Mouse (Mus musculus): ENCODE results near the gene Zfp638. TPM values are rescaled to one million over a fixed set of nuclear protein-coding genes. Genes with fewer than 3 reads are reported as not detected.
"Not testable (repeated sequence)": the region's sequence is repeated elsewhere in the genome, so short reads cannot be mapped to it uniquely, and the experiment has no call there.

Zfp638 gene
- 65.0 and 66.8 TPM in 2 replicates for polyA plus RNA-seq (2014; fragmentation: Nextera tagmentation; extraction: Ambion mirVana)

- peak within 1 kb of the TSS; percentile 99 for H3K4me2 ChIP-seq (ENCODE audit: low read length)
- no peak within 1 kb of the TSS for H3K27ac ChIP-seq (ENCODE audit: low read depth)
- 0 out of 2 replicates have a peak, but pooled peaks cover 5% of the 10 kb centered on the region for H3K4me1 ChIP-seq (replicated peaks; ENCODE audit: control insufficient read depth, insufficient read depth, low read length)
- peak within 1 kb of the TSS; percentile 41 for H3K9ac ChIP-seq (ENCODE audit: low read length)
- no peaks in the 10 kb centered on the region for H3K9me3 ChIP-seq (ENCODE audit: control insufficient read depth, low read length)
- peak within 1 kb of the TSS; percentile 57 for H3K4me3 ChIP-seq (ENCODE audit: low read depth, low read length)
- DNase-seq (ENCODE audit: low spot score) (peak; percentile 99), ATAC-seq (replicated peaks; ENCODE audit: low FRiP score, low TSS enrichment, low read depth) (peak; percentile 96)
- no peaks in the 10 kb centered on the region for H3K27me3 ChIP-seq (replicated peaks; ENCODE audit: control insufficient read depth, insufficient read depth, low read length)
- H3K36me3 ChIP-seq (ENCODE audit: control insufficient read depth, insufficient read depth, low read length): no peaks in the 10 kb centered on the region
- WGBS: under 1% methylated on average over 50 of the region's 50 CpGs
Observed at GRCm38 (mm10) chr6:83866954-83867597, at the start of gene Zfp638. Zfp638 (plus strand) TSS chr6:83867109.

GRCm38 (mm10) chr6:83818996-83819395 lies 47.9 kb upstream of the Zfp638 start:
- 0 out of 2 replicates have a peak, but pooled peaks have one; percentile 58 for ATAC-seq (replicated peaks; ENCODE audit: low FRiP score, low TSS enrichment, low read depth)
- no peak for DNase-seq (ENCODE audit: low spot score)

DNA sequence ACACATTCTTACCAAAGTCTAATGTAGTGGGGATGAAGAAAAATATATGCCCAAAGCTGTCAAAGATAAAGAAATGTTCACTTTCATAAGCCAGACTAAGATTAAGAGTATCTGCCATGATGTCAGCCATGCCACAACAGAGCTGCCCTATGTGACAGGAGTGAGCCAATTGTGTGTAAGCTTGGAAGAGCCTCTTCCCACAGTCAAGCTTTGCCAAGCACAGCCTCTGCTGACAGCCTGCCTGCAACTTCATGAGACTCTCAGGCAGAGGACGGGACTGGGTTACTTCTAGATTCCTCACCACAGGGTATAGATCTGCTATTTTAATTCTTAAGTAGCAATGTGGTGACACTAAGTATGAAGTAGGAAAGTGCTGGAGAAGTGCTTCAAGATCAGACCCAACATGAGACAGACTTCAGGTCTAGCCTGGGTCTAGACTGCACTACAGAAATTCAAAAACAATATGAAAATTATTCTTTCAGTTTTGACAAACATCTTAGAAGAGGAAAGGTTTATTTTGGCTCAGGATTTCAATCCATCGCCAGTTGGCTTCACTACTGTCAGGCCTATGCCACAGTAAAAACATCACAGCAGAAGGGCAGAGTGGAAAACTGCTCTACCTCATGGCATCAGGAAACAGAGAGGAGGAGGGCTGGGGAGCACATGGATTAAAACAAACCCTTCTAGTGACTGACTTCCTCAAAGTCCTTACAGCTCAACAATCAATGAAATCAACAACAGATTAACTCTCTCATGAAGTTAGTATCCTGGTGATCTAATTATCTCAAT lies 46.0 kb upstream of the Zfp638 start:
- ATAC-seq (replicated peaks; ENCODE audit: low FRiP score, low TSS enrichment, low read depth): no peak
- H3K9ac ChIP-seq (ENCODE audit: low read length): no peak overlapping the region
- H3K4me1 ChIP-seq (replicated peaks; ENCODE audit: control insufficient read depth, insufficient read depth, low read length): peaks cover 13% of the 10 kb centered on the region
- no peak for DNase-seq (ENCODE audit: low spot score)
- no peak overlapping the region for H3K4me2 ChIP-seq (ENCODE audit: low read length)
- no peaks in the 10 kb centered on the region for H3K9me3 ChIP-seq (ENCODE audit: control insufficient read depth, low read length)
- H3K27me3 ChIP-seq (replicated peaks; ENCODE audit: control insufficient read depth, insufficient read depth, low read length): no peaks in the 10 kb centered on the region
- no peak overlapping the region for H3K4me3 ChIP-seq (ENCODE audit: low read depth, low read length)
- H3K36me3 ChIP-seq (ENCODE audit: control insufficient read depth, insufficient read depth, low read length): 0 out of 2 replicates have a peak, but pooled peaks cover 5% of the 10 kb centered on the region
- 88% methylated on average over 2 of the region's 2 CpGs for WGBS
- H3K27ac ChIP-seq (ENCODE audit: low read depth): no peak overlapping the region

More at GRCm38 (mm10) chr6:83818996-83819395, 47.9 kb upstream of the Zfp638 start:
- Histone ChIP-seq H3K36me3 (ENCODE audit: control insufficient read depth, insufficient read depth, low read length) (peaks cover 9% of the 10 kb centered on the region), H3K4me3 (ENCODE audit: low read depth, low read length) (no peak overlapping the region), H3K27ac (ENCODE audit: low read depth) (0 out of 2 replicates have a peak overlapping the region, but pooled peaks have one; percentile 10), H3K27me3 (replicated peaks; ENCODE audit: control insufficient read depth, insufficient read depth, low read length) (no peaks in the 10 kb centered on the region), H3K4me2 (ENCODE audit: low read length) (no peak overlapping the region), H3K4me1 (replicated peaks; ENCODE audit: control insufficient read depth, insufficient read depth, low read length) (peaks cover 13% of the 10 kb centered on the region), H3K9me3 (ENCODE audit: control insufficient read depth, low read length) (no peaks in the 10 kb centered on the region), H3K9ac (ENCODE audit: low read length) (no peak overlapping the region)
- 60% methylated on average over 1 of the region's 1 CpGs for WGBS

GRCm38 (mm10) chr6:83821856-83822255 lies 45.1 kb upstream of the Zfp638 start:
- H3K4me3 ChIP-seq (ENCODE audit: low read depth, low read length): no peak overlapping the region
- DNase-seq (ENCODE audit: low spot score) (no peak), ATAC-seq (replicated peaks; ENCODE audit: low FRiP score, low TSS enrichment, low read depth) (no peak)
- WGBS: 34% methylated on average over 2 of the region's 2 CpGs
- H3K27me3 ChIP-seq (replicated peaks; ENCODE audit: control insufficient read depth, insufficient read depth, low read length): no peaks in the 10 kb centered on the region
- no peaks in the 10 kb centered on the region for H3K9me3 ChIP-seq (ENCODE audit: control insufficient read depth, low read length)
- peaks cover 13% of the 10 kb centered on the region for H3K4me1 ChIP-seq (replicated peaks; ENCODE audit: control insufficient read depth, insufficient read depth, low read length)
- no peak overlapping the region for H3K27ac ChIP-seq (ENCODE audit: low read depth)
- H3K4me2 ChIP-seq (ENCODE audit: low read length): no peak overlapping the region
- peaks cover 9% of the 10 kb centered on the region; the same call in 1 of the 2 replicates for H3K36me3 ChIP-seq (ENCODE audit: control insufficient read depth, insufficient read depth, low read length)
- no peak overlapping the region for H3K9ac ChIP-seq (ENCODE audit: low read length)

DNA sequence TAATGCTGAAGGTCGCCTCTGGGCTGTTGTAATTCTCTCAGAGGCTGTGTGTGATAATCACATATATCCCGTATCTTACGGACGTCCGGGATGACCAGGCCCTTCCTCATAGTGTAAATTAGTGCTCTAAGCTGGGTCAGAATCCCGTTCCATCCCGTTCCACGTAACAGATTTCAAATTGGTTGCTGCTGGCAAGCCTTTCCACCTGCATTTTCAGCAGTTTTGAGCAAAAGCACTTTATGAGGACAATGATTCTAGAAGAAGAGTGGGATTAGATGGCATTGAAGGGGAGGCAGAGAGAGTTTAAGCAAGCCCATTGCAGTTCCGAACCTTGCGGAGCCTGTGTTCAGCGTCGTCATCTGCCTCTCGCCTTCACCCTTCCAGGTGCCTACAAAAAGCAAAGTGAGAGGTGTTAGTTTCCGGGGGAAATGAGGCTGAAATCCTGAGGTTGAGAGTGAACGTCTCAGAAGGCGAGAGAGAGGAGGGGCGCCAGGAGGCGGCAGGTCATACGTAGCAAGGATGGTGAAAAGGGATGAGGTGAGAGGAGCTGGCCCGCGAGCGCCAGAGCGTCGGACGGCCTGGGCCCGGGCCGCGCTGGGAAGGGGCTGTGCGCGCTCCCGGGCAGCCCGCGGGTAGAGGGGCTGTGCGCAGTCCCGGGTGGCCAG lies 35.8 kb upstream of the Zfp638 start:
- Histone ChIP-seq H3K9ac (ENCODE audit: low read length) (peak overlapping the region; percentile 83), H3K27ac (ENCODE audit: low read depth) (peak overlapping the region; percentile 81), H3K4me2 (ENCODE audit: low read length) (peak overlapping the region; percentile 84), H3K9me3 (ENCODE audit: control insufficient read depth, low read length) (no peaks in the 10 kb centered on the region), H3K27me3 (replicated peaks; ENCODE audit: control insufficient read depth, insufficient read depth, low read length) (no peaks in the 10 kb centered on the region), H3K4me3 (ENCODE audit: low read depth, low read length) (peak overlapping the region; percentile 70), H3K36me3 (ENCODE audit: control insufficient read depth, insufficient read depth, low read length) (peaks cover 10% of the 10 kb centered on the region; the same call in 1 of the 2 replicates), H3K4me1 (replicated peaks; ENCODE audit: control insufficient read depth, insufficient read depth, low read length) (peaks cover 5% of the 10 kb centered on the region; the same call in 1 of the 2 replicates)
- 1% methylated on average over 35 of the region's 35 CpGs for WGBS
- ATAC-seq (replicated peaks; ENCODE audit: low FRiP score, low TSS enrichment, low read depth) (peak; percentile 83; the same call in 1 of the 2 replicates), DNase-seq (ENCODE audit: low spot score) (no peak)

DNA sequence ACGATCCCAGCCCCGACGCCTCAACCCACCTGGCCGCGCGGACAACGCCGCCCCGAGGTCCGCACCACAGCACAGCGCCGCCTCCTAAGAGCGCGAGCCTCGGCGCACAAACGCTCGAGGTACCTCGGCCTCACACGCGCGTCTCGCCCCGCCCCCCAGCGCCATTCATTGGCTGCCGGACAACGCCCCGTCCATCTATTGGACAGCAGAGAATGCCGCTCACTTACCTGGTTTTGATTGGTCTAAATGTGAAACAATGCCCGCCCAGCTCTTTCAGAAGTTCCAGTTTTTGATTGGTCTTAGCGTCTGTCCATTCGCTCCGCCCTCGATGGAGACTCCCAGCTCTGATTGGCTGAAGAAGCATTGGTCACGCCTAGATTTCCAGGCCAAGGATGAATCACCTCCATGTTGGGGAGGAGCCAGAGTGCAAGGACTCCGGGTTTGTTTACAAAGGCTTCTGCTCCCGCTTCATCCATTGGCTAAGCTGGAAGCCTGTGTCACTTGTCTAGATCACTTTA lies 35.2 kb upstream of the Zfp638 start, which contains the start of gene Paip2b:
Paip2b (minus strand) TSS at position 136 of the 518 bp plus-strand sequence.
- peak; percentile 96 for DNase-seq (ENCODE audit: low spot score)
- Histone ChIP-seq H3K36me3 (ENCODE audit: control insufficient read depth, insufficient read depth, low read length) (0 out of 2 replicates have a peak, but pooled peaks cover 6% of the 10 kb centered on the region), H3K9ac (ENCODE audit: low read length) (peak within 1 kb of the TSS; percentile 83), H3K27ac (ENCODE audit: low read depth) (peak within 1 kb of the TSS; percentile 81), H3K9me3 (ENCODE audit: control insufficient read depth, low read length) (no peaks in the 10 kb centered on the region), H3K4me1 (replicated peaks; ENCODE audit: control insufficient read depth, insufficient read depth, low read length) (peaks cover 5% of the 10 kb centered on the region; the same call in 1 of the 2 replicates), H3K4me3 (ENCODE audit: low read depth, low read length) (peak within 1 kb of the TSS; percentile 70), H3K27me3 (replicated peaks; ENCODE audit: control insufficient read depth, insufficient read depth, low read length) (no peaks in the 10 kb centered on the region), H3K4me2 (ENCODE audit: low read length) (peak within 1 kb of the TSS; percentile 84)
- WGBS: under 1% methylated on average over 37 of the region's 37 CpGs
- peak; percentile 99 for ATAC-seq (replicated peaks; ENCODE audit: low FRiP score, low TSS enrichment, low read depth)

- not testable (repeated sequence) for H3K9me3 ChIP-seq (ENCODE audit: control insufficient read depth, low read length); H3K9ac ChIP-seq (ENCODE audit: low read length); DNase-seq (ENCODE audit: low spot score); H3K27me3 ChIP-seq (replicated peaks; ENCODE audit: control insufficient read depth, insufficient read depth, low read length); ATAC-seq (replicated peaks; ENCODE audit: low FRiP score, low TSS enrichment, low read depth); H3K4me1 ChIP-seq (replicated peaks; ENCODE audit: control insufficient read depth, insufficient read depth, low read length); H3K36me3 ChIP-seq (ENCODE audit: control insufficient read depth, insufficient read depth, low read length)
- WGBS: 68% methylated on average over 1 of the region's 1 CpGs
- Histone ChIP-seq H3K4me2 (ENCODE audit: low read length) (peak overlapping the region; percentile 48), H3K27ac (ENCODE audit: low read depth) (peak overlapping the region; percentile 29; the same call in 1 of the 2 replicates), H3K4me3 (ENCODE audit: low read depth, low read length) (peak overlapping the region; percentile 70; the same call in 1 of the 2 replicates)
Observed at GRCm38 (mm10) chr6:83832393-83832792, 34.5 kb upstream of the Zfp638 start.

- ATAC-seq (replicated peaks; ENCODE audit: low FRiP score, low TSS enrichment, low read depth): no peak
- Histone ChIP-seq H3K27ac (ENCODE audit: low read depth) (no peak overlapping the region), H3K4me3 (ENCODE audit: low read depth, low read length) (no peak overlapping the region), H3K9me3 (ENCODE audit: control insufficient read depth, low read length) (no peaks in the 10 kb centered on the region), H3K4me2 (ENCODE audit: low read length) (no peak overlapping the region), H3K4me1 (replicated peaks; ENCODE audit: control insufficient read depth, insufficient read depth, low read length) (peaks cover 5% of the 10 kb centered on the region; the same call in 1 of the 2 replicates), H3K27me3 (replicated peaks; ENCODE audit: control insufficient read depth, insufficient read depth, low read length) (no peaks in the 10 kb centered on the region), H3K9ac (ENCODE audit: low read length) (no peak overlapping the region), H3K36me3 (ENCODE audit: control insufficient read depth, insufficient read depth, low read length) (no peaks in the 10 kb centered on the region)
- DNase-seq (ENCODE audit: low spot score): no peak
- WGBS: 87% methylated on average over 2 of the region's 2 CpGs
Observed at GRCm38 (mm10) chr6:83836826-83837225, 30.1 kb upstream of the Zfp638 start.

All from intestine, embryonic 14.5 days (tissue).